Mouse (Mus musculus) erythroblast, embryonic 14.5 days (primary cell): ENCODE measurements around the gene Bicc1.

Experiments used
- GATA1 ChIP-seq: IDR thresholded peaks from 2 replicates; pipeline ENCODE4 v1.6.1; 2012; ENCODE audit warnings: low read length, inconsistent platforms, mixed read lengths
- TAL1 ChIP-seq: IDR thresholded peaks from 3 replicates; pipeline ENCODE4 v1.6.1; 2012; ENCODE audit warnings: low read length, inconsistent platforms, mixed read lengths

DNA sequence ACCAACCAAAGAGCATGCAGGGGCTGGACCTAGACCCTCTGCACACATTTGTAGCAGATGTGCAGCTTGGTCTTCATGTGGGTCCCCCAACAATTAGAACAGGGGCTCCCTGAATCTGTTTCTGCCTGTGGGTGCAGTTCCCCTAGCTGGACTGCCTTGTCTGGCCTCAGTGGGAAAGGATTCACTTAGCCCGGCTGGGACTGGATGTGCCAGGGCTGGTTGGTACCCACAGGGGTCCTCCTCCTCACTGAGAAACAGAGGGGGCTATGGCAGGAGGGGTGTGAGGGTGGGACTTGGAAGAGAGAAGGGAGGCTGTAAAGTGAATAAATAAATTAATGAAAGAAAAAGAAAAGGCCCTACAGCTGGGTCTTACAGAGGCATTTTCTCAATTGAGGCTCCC lies 115.1 kb downstream of the Bicc1 start:
- TF ChIP-seq GATA1 (no peak), TAL1 (no peak)
